Mouse (Mus musculus): ENCODE results near the gene Mto1. TPM values are rescaled to one million over a fixed set of nuclear protein-coding genes. Genes with fewer than 3 reads are reported as not detected.
"Not testable (repeated sequence)": the region's sequence is repeated elsewhere in the genome, so short reads cannot be mapped to it uniquely, and the experiment has no call there.

Mto1 gene
- polyA plus RNA-seq, 1 experiment from 2014 or later = 25.1 TPM

- DNase-seq (ENCODE audit: low spot score); H3K27ac ChIP-seq; H3K4me3 ChIP-seq; H3K27me3 ChIP-seq (ENCODE audit: insufficient read depth, poor library complexity, severe bottlenecking); H3K9me3 ChIP-seq: not testable (repeated sequence)
- Histone ChIP-seq H3K4me1 (replicated peaks) (peaks cover 22% of the 10 kb centered on the region), H3K36me3 (peaks cover 69% of the 10 kb centered on the region)
- 55% methylated on average over 1 of the region's 1 CpGs for WGBS
Measured at GRCm38 (mm10) chr9:78478009-78478605, 30.1 kb downstream of the Mto1 start.

- H3K4me1 ChIP-seq (replicated peaks) = peaks cover 23% of the 10 kb centered on the region
- H3K27me3 ChIP-seq (ENCODE audit: insufficient read depth, poor library complexity, severe bottlenecking); H3K27ac ChIP-seq; H3K9me3 ChIP-seq; DNase-seq (ENCODE audit: low spot score): not testable (repeated sequence)
- 42% methylated on average over 8 of the region's 8 CpGs for WGBS
- H3K36me3 ChIP-seq = peaks cover 57% of the 10 kb centered on the region
- H3K4me3 ChIP-seq = peak overlapping the region; percentile 98
Measured at GRCm38 (mm10) chr9:78479308-78479707, 31.3 kb downstream of the Mto1 start.

GRCm38 (mm10) chr9:78480227-78480626 lies 32.2 kb downstream of the Mto1 start:
- not testable (repeated sequence) for DNase-seq (ENCODE audit: low spot score); H3K9me3 ChIP-seq; H3K27me3 ChIP-seq (ENCODE audit: insufficient read depth, poor library complexity, severe bottlenecking)
- Histone ChIP-seq H3K36me3 (peaks cover 48% of the 10 kb centered on the region), H3K4me1 (replicated peaks) (peaks cover 23% of the 10 kb centered on the region), H3K27ac (peak overlapping the region; percentile 100), H3K4me3 (peak overlapping the region; percentile 98)
- under 1% methylated on average over 13 of the region's 13 CpGs for WGBS

- Histone ChIP-seq H3K4me3 (peak overlapping the region; percentile 98), H3K27me3 (ENCODE audit: insufficient read depth, poor library complexity, severe bottlenecking) (no peaks in the 10 kb centered on the region), H3K36me3 (peaks cover 48% of the 10 kb centered on the region), H3K9me3 (no peaks in the 10 kb centered on the region), H3K27ac (peak overlapping the region; percentile 100), H3K4me1 (replicated peaks) (peaks cover 23% of the 10 kb centered on the region)
- peak; percentile 77 for DNase-seq (ENCODE audit: low spot score)
- WGBS = under 1% methylated on average over 46 of the region's 46 CpGs
Measured at GRCm38 (mm10) chr9:78480706-78481358, 32.8 kb downstream of the Mto1 start.

GRCm38 (mm10) chr9:78481423-78482331 lies 33.7 kb downstream of the Mto1 start:
- H3K27ac ChIP-seq = peak overlapping the region; percentile 100
- no peaks in the 10 kb centered on the region for H3K9me3 ChIP-seq
- under 1% methylated on average over 76 of the region's 77 CpGs for WGBS
- DNase-seq (ENCODE audit: low spot score) = peak; percentile 98
- H3K4me1 ChIP-seq (replicated peaks) = peaks cover 23% of the 10 kb centered on the region
- H3K27me3 ChIP-seq (ENCODE audit: insufficient read depth, poor library complexity, severe bottlenecking) = no peaks in the 10 kb centered on the region
- peaks cover 42% of the 10 kb centered on the region for H3K36me3 ChIP-seq
- peak overlapping the region; percentile 98 for H3K4me3 ChIP-seq

GRCm38 (mm10) chr9:78482386-78482785 lies 34.4 kb downstream of the Mto1 start:
- Histone ChIP-seq H3K27ac (peak overlapping the region; percentile 100), H3K4me1 (replicated peaks) (peaks cover 23% of the 10 kb centered on the region), H3K4me3 (peak overlapping the region; percentile 98), H3K27me3 (ENCODE audit: insufficient read depth, poor library complexity, severe bottlenecking) (no peaks in the 10 kb centered on the region), H3K36me3 (peaks cover 35% of the 10 kb centered on the region), H3K9me3 (no peaks in the 10 kb centered on the region)
- WGBS = 7% methylated on average over 3 of the region's 3 CpGs
- DNase-seq (ENCODE audit: low spot score) = no peak

GRCm38 (mm10) chr9:78484660-78485059 lies 36.7 kb downstream of the Mto1 start:
- peaks cover 24% of the 10 kb centered on the region for H3K4me1 ChIP-seq (replicated peaks)

GRCm38 (mm10) chr9:78488021-78488420 lies 40.0 kb downstream of the Mto1 start:
- not testable (repeated sequence) for H3K27ac ChIP-seq; H3K4me3 ChIP-seq; H3K36me3 ChIP-seq; H3K9me3 ChIP-seq; H3K27me3 ChIP-seq (ENCODE audit: insufficient read depth, poor library complexity, severe bottlenecking); DNase-seq (ENCODE audit: low spot score)
- 98% methylated on average over 5 of the region's 5 CpGs for WGBS
- peaks cover 13% of the 10 kb centered on the region for H3K4me1 ChIP-seq (replicated peaks)

More at GRCm38 (mm10) chr9:78484660-78485059, 36.7 kb downstream of the Mto1 start:
- Histone ChIP-seq H3K9me3 (no peaks in the 10 kb centered on the region), H3K27me3 (ENCODE audit: insufficient read depth, poor library complexity, severe bottlenecking) (no peaks in the 10 kb centered on the region), H3K36me3 (peaks cover 14% of the 10 kb centered on the region), H3K27ac (no peak overlapping the region), H3K4me3 (no peak overlapping the region)
- 83% methylated on average over 3 of the region's 3 CpGs for WGBS
- no peak for DNase-seq (ENCODE audit: low spot score)

- Histone ChIP-seq H3K9me3 (no peaks in the 10 kb centered on the region), H3K27me3 (ENCODE audit: insufficient read depth, poor library complexity, severe bottlenecking) (no peaks in the 10 kb centered on the region), H3K4me1 (replicated peaks) (peaks cover 10% of the 10 kb centered on the region), H3K4me3 (peak within 1 kb of the TSS; percentile 53), H3K27ac (peak within 1 kb of the TSS; percentile 87), H3K36me3 (no peaks in the 10 kb centered on the region)
- DNase-seq (ENCODE audit: low spot score) = peak; percentile 55
- WGBS = 4% methylated on average over 20 of the region's 20 CpGs
Measured at GRCm38 (mm10) chr9:78488890-78489420, 40.9 kb downstream of the Mto1 start, which contains the start of gene Eef1a1. TSS of gene Eef1a1 (minus strand) at chr9:78489151.

- no peak overlapping the region for H3K4me3 ChIP-seq
- no peak overlapping the region for H3K27ac ChIP-seq
- no peaks in the 10 kb centered on the region for H3K27me3 ChIP-seq (ENCODE audit: insufficient read depth, poor library complexity, severe bottlenecking)
- WGBS = 87% methylated on average over 3 of the region's 3 CpGs
- H3K9me3 ChIP-seq = no peaks in the 10 kb centered on the region
- peaks cover 10% of the 10 kb centered on the region for H3K4me1 ChIP-seq (replicated peaks)
- no peaks in the 10 kb centered on the region for H3K36me3 ChIP-seq
- no peak for DNase-seq (ENCODE audit: low spot score)
Measured at GRCm38 (mm10) chr9:78491169-78491568, 43.2 kb downstream of the Mto1 start.

GRCm38 (mm10) chr9:78492254-78492653 lies 44.2 kb downstream of the Mto1 start:
- 93% methylated on average over 3 of the region's 3 CpGs for WGBS
- no peak for DNase-seq (ENCODE audit: low spot score)
- Histone ChIP-seq H3K27me3 (ENCODE audit: insufficient read depth, poor library complexity, severe bottlenecking) (no peaks in the 10 kb centered on the region), H3K9me3 (no peaks in the 10 kb centered on the region), H3K4me1 (replicated peaks) (peaks cover 10% of the 10 kb centered on the region), H3K36me3 (no peaks in the 10 kb centered on the region), H3K27ac (no peak overlapping the region), H3K4me3 (no peak overlapping the region)

- Histone ChIP-seq H3K9me3 (no peaks in the 10 kb centered on the region), H3K4me1 (replicated peaks) (peaks cover 10% of the 10 kb centered on the region), H3K27me3 (ENCODE audit: insufficient read depth, poor library complexity, severe bottlenecking) (no peaks in the 10 kb centered on the region), H3K36me3 (no peaks in the 10 kb centered on the region), H3K27ac (no peak overlapping the region), H3K4me3 (no peak overlapping the region)
- 92% methylated on average over 7 of the region's 7 CpGs for WGBS
- DNase-seq (ENCODE audit: low spot score) = no peak
Measured at GRCm38 (mm10) chr9:78493171-78493570, 45.2 kb downstream of the Mto1 start.
